Mouse (Mus musculus) CH12.LX (cell line): ENCODE data around the gene Bpifc. TPM values are rescaled to one million over a fixed set of nuclear protein-coding genes. Genes with fewer than 3 reads are reported as not detected.
A peak's percentile ranks its signal among the peaks of the same experiment; 100 is the strongest.

ENCODE experiments used
- DNase-seq: peaks from one replicate; pipeline ENCODE4 v3.0.0-alpha.2; 2013; ENCODE audit errors: extremely low read depth
- H3K27ac ChIP-seq: 2 replicates; pipeline ENCODE4 v1.5.1; 2012; ENCODE audit warnings: low read depth, mild to moderate bottlenecking, control low read depth, moderate library complexity; ENCODE audit not compliant: insufficient read depth
- H3K27me3 ChIP-seq: replicated peaks from 2 replicates; pipeline ENCODE3; 2012; ENCODE audit warnings: inconsistent platforms
- H3K36me3 ChIP-seq, 2 experiments: replicated peaks in 1 of 2; 2 replicates each; pipeline versions ENCODE3 to v1.6.1; 2012; ENCODE audit warnings: inconsistent platforms in 1 of 2, low read length in 1 of 2, mild to moderate bottlenecking in 1 of 2, mixed read lengths in 1 of 2, moderate library complexity in 1 of 2; ENCODE audit not compliant: control insufficient read depth in 1 of 2, insufficient read depth in 1 of 2
- H3K4me1 ChIP-seq, 2 experiments: 2 replicates each; pipeline ENCODE4 v1.6.1; 2012; ENCODE audit warnings: inconsistent platforms in 1 of 2, moderate library complexity in 1 of 2; ENCODE audit not compliant: insufficient read depth in 2 of 2, control insufficient read depth in 1 of 2
- H3K4me2 ChIP-seq: 2 replicates; pipeline ENCODE4 v1.6.1; 2012; ENCODE audit warnings: low read depth, mild to moderate bottlenecking, control low read depth; ENCODE audit not compliant: poor library complexity, insufficient read depth, severe bottlenecking
- H3K4me3 ChIP-seq, 3 experiments: fragments of 150-350 bp in 1 of 3; sonication (generic) in 1 of 3; replicated peaks in 1 of 3; 2 replicates each; pipeline versions ENCODE3 to v1.5.1; 2011 to 2012; ENCODE audit warnings: low read depth in 2 of 3, low read length in 2 of 3, mild to moderate bottlenecking in 2 of 3, moderate library complexity in 2 of 3, control low read depth in 1 of 3, improper control_type of control experiment in 1 of 3, inconsistent platforms in 1 of 3, mixed read lengths in 1 of 3; ENCODE audit not compliant: poor library complexity in 1 of 3
- H3K79me2 ChIP-seq: replicated peaks from 2 replicates; pipeline ENCODE4 v1.6.1; 2012; ENCODE audit warnings: mild to moderate bottlenecking, moderate library complexity; ENCODE audit not compliant: control insufficient read depth, poor library complexity, insufficient read depth, severe bottlenecking; ENCODE audit errors: extremely low read depth
- H3K9ac ChIP-seq: 2 replicates; pipeline ENCODE4 v1.6.1; 2012; ENCODE audit warnings: low read depth, mild to moderate bottlenecking, control low read depth, moderate library complexity; ENCODE audit not compliant: insufficient read depth
- H3K9me3 ChIP-seq: replicated peaks from 2 replicates; pipeline ENCODE3; 2012; ENCODE audit warnings: low read length, inconsistent platforms, mixed read lengths
- CHD2 ChIP-seq: IDR thresholded peaks from 2 replicates; pipeline ENCODE4 v1.6.1; 2011; ENCODE audit warnings: low read length, improper control_type of control experiment
- CTCF ChIP-seq, 2 experiments: IDR thresholded peaks in 1 of 2; conservative IDR thresholded peaks in 1 of 2; 2 replicates each; pipeline ENCODE4 v1.5.1; 2011 to 2012; ENCODE audit warnings: low read depth in 2 of 2, low read length in 2 of 2, improper control_type of control experiment in 1 of 2, inconsistent platforms in 1 of 2, mild to moderate bottlenecking in 1 of 2, moderate library complexity in 1 of 2
- ELF1 ChIP-seq: IDR thresholded peaks from 2 replicates; pipeline ENCODE4 v1.6.1; 2014; ENCODE audit warnings: low read depth, mild to moderate bottlenecking, inconsistent platforms, low read length, improper control_type of control experiment
- EP300 ChIP-seq: IDR thresholded peaks from 2 replicates; pipeline ENCODE4 v1.6.1; 2011; ENCODE audit warnings: low read length, improper control_type of control experiment
- GABPA ChIP-seq: IDR thresholded peaks from 2 replicates; pipeline ENCODE4 v1.6.1; 2012; ENCODE audit warnings: low read depth, low read length, improper control_type of control experiment, inconsistent platforms; ENCODE audit not compliant: insufficient replicate concordance
- HCFC1 ChIP-seq: IDR thresholded peaks from 2 replicates; pipeline ENCODE4 v1.6.1; 2012; ENCODE audit warnings: low read depth, mild to moderate bottlenecking, inconsistent platforms, low read length, improper control_type of control experiment
- JUN ChIP-seq: IDR thresholded peaks from 2 replicates; pipeline ENCODE4 v1.6.1; 2011; ENCODE audit warnings: low read depth, mild to moderate bottlenecking, low read length, improper control_type of control experiment, moderate library complexity; ENCODE audit not compliant: insufficient read depth
- JUND ChIP-seq: conservative IDR thresholded peaks from 2 replicates; pipeline ENCODE4 v1.6.1; 2011; ENCODE audit warnings: low read depth, low read length, improper control_type of control experiment
- KAT2A ChIP-seq: IDR thresholded peaks from 2 replicates; pipeline ENCODE4 v1.6.1; 2012; ENCODE audit warnings: low read length, improper control_type of control experiment, inconsistent platforms; ENCODE audit not compliant: insufficient replicate concordance
- MAFK ChIP-seq: IDR thresholded peaks from 2 replicates; pipeline ENCODE4 v1.6.1; 2011; ENCODE audit warnings: low read length, improper control_type of control experiment; ENCODE audit not compliant: insufficient replicate concordance
- MAZ ChIP-seq: IDR thresholded peaks from 2 replicates; pipeline ENCODE4 v1.6.1; 2012; ENCODE audit warnings: low read depth, mild to moderate bottlenecking, inconsistent platforms, low read length, improper control_type of control experiment, moderate library complexity
- MEF2A ChIP-seq: IDR thresholded peaks from 2 replicates; pipeline ENCODE4 v1.6.1; 2014; ENCODE audit warnings: low read depth, mild to moderate bottlenecking, inconsistent platforms, low read length, improper control_type of control experiment, borderline replicate concordance
- MYC ChIP-seq: IDR thresholded peaks from 2 replicates; pipeline ENCODE4 v1.6.1; 2011; ENCODE audit warnings: low read depth, mild to moderate bottlenecking, improper control_type of control experiment, low read length
- NELFE ChIP-seq: IDR thresholded peaks from 2 replicates; pipeline ENCODE4 v1.6.1; 2011; ENCODE audit warnings: low read depth, low read length, improper control_type of control experiment
- PAX5 ChIP-seq: IDR thresholded peaks from 2 replicates; pipeline ENCODE4 v1.6.1; 2012; ENCODE audit warnings: low read length, inconsistent platforms, mixed read lengths
- POLR2A ChIP-seq: IDR thresholded peaks from 2 replicates; pipeline ENCODE4 v1.6.1; 2011; ENCODE audit warnings: low read depth, mild to moderate bottlenecking, improper control_type of control experiment, low read length
- POLR2AphosphoS2 ChIP-seq: IDR thresholded peaks from 2 replicates; pipeline ENCODE4 v1.6.1; 2011; ENCODE audit warnings: low read depth, low read length, improper control_type of control experiment
- RAD21 ChIP-seq: IDR thresholded peaks from 2 replicates; pipeline ENCODE4 v1.6.1; 2011; ENCODE audit warnings: low read depth, mild to moderate bottlenecking, low read length, improper control_type of control experiment, moderate library complexity
- SMC3 ChIP-seq: IDR thresholded peaks from 2 replicates; pipeline ENCODE4 v1.6.1; 2011; ENCODE audit warnings: low read depth, low read length, improper control_type of control experiment
- TCF12 ChIP-seq: IDR thresholded peaks from 2 replicates; pipeline ENCODE4 v1.6.1; 2014; ENCODE audit warnings: low read depth, mild to moderate bottlenecking, inconsistent platforms, low read length, improper control_type of control experiment
- UBTF ChIP-seq: IDR thresholded peaks from 2 replicates; pipeline ENCODE4 v1.6.1; 2012; ENCODE audit warnings: low read depth, mild to moderate bottlenecking, inconsistent platforms, low read length, improper control_type of control experiment, moderate library complexity
- USF2 ChIP-seq: conservative IDR thresholded peaks from 2 replicates; pipeline ENCODE4 v1.6.1; 2011; ENCODE audit warnings: low read depth, low read length, improper control_type of control experiment
- ZC3H11A ChIP-seq: IDR thresholded peaks from 2 replicates; pipeline ENCODE4 v1.6.1; 2012; ENCODE audit warnings: low read depth, mild to moderate bottlenecking, inconsistent platforms, low read length, improper control_type of control experiment
- ZKSCAN1 ChIP-seq: IDR thresholded peaks from 2 replicates; pipeline ENCODE4 v1.6.1; 2012; ENCODE audit warnings: low read depth, inconsistent platforms, low read length, improper control_type of control experiment, borderline replicate concordance
- ZNF384 ChIP-seq: IDR thresholded peaks from 2 replicates; pipeline ENCODE4 v1.6.1; 2012; ENCODE audit warnings: low read depth, low read length, improper control_type of control experiment, inconsistent platforms
- dilution Hi-C: fragments of 300-500 bp; cut with MboI; formaldehyde crosslinking; loops from 2 replicates; pipeline ENCODE4 v1.14.3; 2020; ENCODE audit warnings: low sequenced_read_pairs; ENCODE audit not compliant: extremely low pct_unique_long_range_greater_than_20kb, extremely low pct_ligation_motif_present
- in situ Hi-C: fragments of 300-500 bp; cut with MboI; formaldehyde crosslinking; loops from 3 replicates; pipeline ENCODE4 v1.14.3; 2019; ENCODE audit warnings: low sequenced_read_pairs, low pct_ligation_motif_present, low pct_unique_long_range_greater_than_20kb, mixed read lengths
- polyA plus RNA-seq: library from polyadenylated mRNA; unstranded; fragments of >175 nt; gene quantifications from 2 replicates; pipeline ENCODE4 v1.2.1, GENCODE M21; 2012; ENCODE audit warnings: low read depth; ENCODE audit not compliant: insufficient read length
- total RNA-seq, 2 experiments: library from RNA; depleted of rRNA; stranded (reverse); fragments of 300-350 nt in 1 of 2; fragments of >200 nt in 1 of 2; gene quantifications; 2 replicates each; pipeline ENCODE4 v1.2.3; 2012 to 2014

Bpifc gene
- total and polyA plus RNA-seq, 3 experiments: not detected

- Histone ChIP-seq H3K79me2 (peaks cover 4% of the 10 kb centered on the region; the same call in 1 of the 2 replicates), H3K4me1 (peaks cover 0 to 25% of the 10 kb centered on the region in 2 experiments; a peak in 2 of 4 replicates), H3K9me3 (no peaks in the 10 kb centered on the region), H3K4me2 (no peak overlapping the region), H3K4me3 (no peak overlapping the region), H3K27ac (no peak overlapping the region), H3K27me3 (no peaks in the 10 kb centered on the region), H3K9ac (no peak overlapping the region), H3K36me3 (peaks cover 9 to 52% of the 10 kb centered on the region in 2 experiments)
- TF ChIP-seq UBTF (no peak), KAT2A (no peak), HCFC1 (no peak), ZC3H11A (no peak), PAX5 (no peak), NELFE (no peak), ZKSCAN1 (no peak), POLR2A (no peak), SMC3 (no peak), ELF1 (no peak), MAZ (no peak), JUND (no peak), CTCF (conservative IDR thresholded peaks at IDR 0.05 in 1 of 2, IDR thresholded peaks at IDR 0.05 in 1 of 2; ENCODE audit: low read depth in 2 of 2, low read length in 2 of 2) (no peak), TCF12 (no peak), EP300 (no peak)
- in situ Hi-C loops: no loop called here
- dilution Hi-C loops: no loop called here
- no peak for DNase-seq
Observed at GRCm38 (mm10) chr10:86025906-86026305, 14.2 kb upstream of the Bpifc start.

- Histone ChIP-seq H3K79me2 (peaks cover 1% of the 10 kb centered on the region; the same call in 1 of the 2 replicates), H3K27ac (no peak overlapping the region), H3K4me3 (peak overlapping the region in 1 of 3 experiments; percentile 93), H3K27me3 (no peaks in the 10 kb centered on the region), H3K9ac (no peak overlapping the region), H3K9me3 (no peaks in the 10 kb centered on the region), H3K4me2 (peak overlapping the region; percentile 58; the same call in 1 of the 2 replicates), H3K36me3 (peaks cover 0 to 27% of the 10 kb centered on the region in 2 experiments), H3K4me1 (peaks cover 0 to 26% of the 10 kb centered on the region in 2 experiments; a peak in 2 of 4 replicates)
- in situ Hi-C loops: no loop called here
- dilution Hi-C loops: no loop called here
- DNase-seq: no peak
- TF ChIP-seq TCF12 (no peak), MAFK (no peak), EP300 (no peak), RAD21 (no peak), ZNF384 (no peak), SMC3 (no peak), GABPA (no peak), NELFE (no peak), UBTF (no peak), JUND (no peak), MEF2A (no peak), CHD2 (no peak), USF2 (no peak), JUN (no peak), MYC (no peak), ZC3H11A (no peak), HCFC1 (no peak), POLR2AphosphoS2 (no peak)
Observed at GRCm38 (mm10) chr10:86023149-86023548, 11.5 kb upstream of the Bpifc start.
